Mouse (Mus musculus) bone marrow, adult 2 months (tissue): ENCODE measurements around the gene Hyal3.

Experiments
- CTCF ChIP-seq: fragments of 200-500 bp; IDR thresholded peaks from 2 replicates; pipeline ENCODE4 v1.5.1; 2011; ENCODE audit warnings: low read length, control low read depth; ENCODE audit not compliant: control insufficient read depth, insufficient read depth
- POLR2A ChIP-seq: fragments of 200-500 bp; IDR thresholded peaks from 2 replicates; pipeline ENCODE4 v1.6.1; 2011; ENCODE audit warnings: low read depth, mild to moderate bottlenecking, control low read depth, low read length, borderline replicate concordance; ENCODE audit not compliant: control insufficient read depth

GRCm38 (mm10) chr9:107618778-107619545 lies 38.3 kb downstream of the Hyal3 start:
- TF ChIP-seq POLR2A (no peak), CTCF (no peak)
